Mouse (Mus musculus): Measurements from ENCODE around the gene Xrra1. TPM values are rescaled to one million over a fixed set of nuclear protein-coding genes. Genes with fewer than 3 reads are reported as not detected.

The Xrra1 gene
- polyA plus RNA-seq, 1 experiment from 2014 or later: 0.67 TPM

DNA sequence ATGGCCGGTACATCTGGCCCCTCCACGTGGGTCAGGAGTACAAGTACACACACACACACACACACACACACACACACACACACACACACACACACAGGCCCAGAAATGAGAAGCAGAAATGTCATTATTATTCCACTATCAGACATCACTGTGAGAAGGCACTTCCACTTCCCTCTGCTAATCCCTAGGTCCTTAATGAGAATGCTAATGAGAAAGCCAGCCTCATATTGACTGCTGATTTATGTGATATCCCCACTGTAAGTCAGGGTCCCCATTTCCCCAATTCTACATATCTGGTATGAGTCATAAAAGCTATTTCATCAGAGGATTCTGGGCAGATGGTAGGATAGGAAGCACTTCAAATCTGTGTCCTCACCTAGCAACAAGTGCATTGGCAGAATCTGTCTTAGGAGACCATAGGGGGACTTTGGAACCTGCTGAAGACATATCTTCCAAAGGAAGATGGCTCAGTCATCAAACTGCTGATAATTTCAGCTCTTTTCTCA lies 28.4 kb downstream of the Xrra1 start:
- H3K27me3 ChIP-seq (ENCODE audit: control insufficient read depth, insufficient read depth, low read length): no peaks in the 10 kb centered on the region
- H3K4me1 ChIP-seq (ENCODE audit: control insufficient read depth, insufficient read depth, low read length): no peaks in the 10 kb centered on the region
- no peak for ATAC-seq (ENCODE audit: low read depth)
- no peak overlapping the region for H3K27ac ChIP-seq (ENCODE audit: low read depth, low read length)
- no peak overlapping the region for H3K9ac ChIP-seq (replicated peaks; ENCODE audit: low read depth, low read length)
- WGBS: 80% methylated on average over 2 of the region's 2 CpGs
- H3K4me3 ChIP-seq (ENCODE audit: low read depth, low read length): no peak overlapping the region
- no peaks in the 10 kb centered on the region for H3K36me3 ChIP-seq (ENCODE audit: control insufficient read depth, insufficient read depth, low read length)
- H3K4me2 ChIP-seq (ENCODE audit: low read depth, low read length): no peak overlapping the region
- H3K9me3 ChIP-seq (ENCODE audit: control insufficient read depth, low read length): no peaks in the 10 kb centered on the region

DNA sequence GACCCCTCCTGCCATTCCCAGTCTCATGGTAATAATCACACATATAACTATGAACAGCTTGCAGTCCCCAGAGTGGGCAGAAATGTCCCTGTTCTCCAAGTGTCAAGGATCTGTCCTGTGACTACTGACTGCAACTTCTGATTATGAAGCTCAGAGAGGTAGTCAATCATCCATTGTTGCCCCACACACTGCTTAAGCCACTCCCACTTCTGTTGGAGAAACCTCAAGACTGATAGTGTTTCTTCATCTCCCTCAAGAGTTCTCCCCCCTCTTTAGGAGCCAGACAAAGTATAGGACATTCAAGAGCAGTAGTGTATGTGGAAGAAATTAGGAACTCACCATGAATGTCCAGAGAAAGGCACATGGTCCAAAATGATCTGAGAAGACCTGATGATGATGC lies 28.8 kb downstream of the Xrra1 start:
- H3K27ac ChIP-seq (ENCODE audit: low read depth, low read length): no peak overlapping the region
- no peak overlapping the region for H3K9ac ChIP-seq (replicated peaks; ENCODE audit: low read depth, low read length)
- ATAC-seq (ENCODE audit: low read depth): no peak
- H3K9me3 ChIP-seq (ENCODE audit: control insufficient read depth, low read length): no peaks in the 10 kb centered on the region
- H3K36me3 ChIP-seq (ENCODE audit: control insufficient read depth, insufficient read depth, low read length): no peaks in the 10 kb centered on the region
- H3K4me3 ChIP-seq (ENCODE audit: low read depth, low read length): no peak overlapping the region
- no peaks in the 10 kb centered on the region for H3K27me3 ChIP-seq (ENCODE audit: control insufficient read depth, insufficient read depth, low read length)
- no peaks in the 10 kb centered on the region for H3K4me1 ChIP-seq (ENCODE audit: control insufficient read depth, insufficient read depth, low read length)
- no peak overlapping the region for H3K4me2 ChIP-seq (ENCODE audit: low read depth, low read length)

DNA sequence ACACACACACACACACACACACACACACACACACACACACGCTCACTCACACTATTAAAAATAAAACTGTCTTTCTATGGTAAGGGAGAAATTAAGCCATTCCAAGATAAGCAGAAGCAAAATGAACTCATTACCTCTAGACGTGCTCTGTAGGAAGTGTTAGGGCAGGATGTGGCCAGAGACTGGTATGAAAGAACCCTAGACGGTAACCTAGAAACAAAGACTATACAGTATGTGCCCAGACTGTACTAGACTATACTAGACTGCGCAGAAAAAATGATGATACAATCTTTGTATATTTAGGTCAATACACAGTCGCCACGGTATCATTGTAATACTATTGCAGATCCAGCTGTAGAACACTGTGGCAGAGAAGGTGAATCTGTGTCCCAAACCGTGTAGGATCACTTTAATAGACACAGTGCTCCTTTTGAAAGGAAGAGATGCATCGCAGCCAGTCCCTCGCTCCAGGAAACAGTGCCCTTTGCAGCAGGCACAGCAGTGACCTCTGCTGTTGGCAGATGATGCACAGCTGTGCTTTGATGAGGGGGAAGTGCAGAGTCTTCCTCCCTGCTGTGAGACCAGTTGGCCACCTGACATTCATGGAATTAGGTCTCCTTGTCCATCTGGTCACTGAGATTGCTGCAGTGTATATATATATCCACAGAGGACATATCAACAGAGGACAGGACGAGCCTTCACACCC lies 30.4 kb downstream of the Xrra1 start:
- H3K9me3 ChIP-seq (ENCODE audit: control insufficient read depth, low read length): no peaks in the 10 kb centered on the region
- H3K27ac ChIP-seq (ENCODE audit: low read depth, low read length): no peak overlapping the region
- 47% methylated on average over 10 of the region's 10 CpGs for WGBS

DNA sequence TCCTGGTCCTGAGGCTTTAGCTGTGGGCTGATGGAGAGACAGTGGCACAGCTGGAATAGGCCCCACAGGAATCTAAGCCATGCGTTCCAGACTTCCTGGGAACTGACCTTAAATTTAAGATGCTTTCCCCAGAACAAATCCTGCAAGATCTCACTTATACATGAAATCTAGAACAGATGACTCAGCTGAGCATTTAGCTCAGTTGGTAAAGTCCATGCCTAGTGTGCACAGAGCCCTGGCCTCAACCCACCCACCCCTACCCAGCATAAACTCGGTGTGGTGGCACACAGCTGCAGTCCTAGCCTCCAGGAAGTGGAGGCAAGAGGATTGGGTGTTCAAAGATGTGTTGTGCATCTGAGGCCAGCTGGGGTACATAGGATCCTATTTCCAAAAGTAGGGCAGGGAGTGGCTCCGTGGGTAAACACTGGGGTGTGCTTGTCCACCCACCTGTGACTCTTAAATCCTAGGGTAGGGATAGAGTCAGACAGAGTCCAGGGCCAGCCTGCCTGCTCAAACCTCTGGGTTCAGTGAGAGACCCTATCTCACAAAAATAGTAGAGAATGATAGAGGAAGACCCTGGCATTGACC lies 31.3 kb downstream of the Xrra1 start:
- Histone ChIP-seq H3K9me3 (ENCODE audit: control insufficient read depth, low read length) (no peaks in the 10 kb centered on the region), H3K27ac (ENCODE audit: low read depth, low read length) (no peak overlapping the region), H3K4me3 (ENCODE audit: low read depth, low read length) (no peak overlapping the region), H3K4me1 (ENCODE audit: control insufficient read depth, insufficient read depth, low read length) (0 out of 2 replicates have a peak, but pooled peaks cover 3% of the 10 kb centered on the region), H3K4me2 (ENCODE audit: low read depth, low read length) (no peak overlapping the region), H3K27me3 (ENCODE audit: control insufficient read depth, insufficient read depth, low read length) (no peaks in the 10 kb centered on the region), H3K36me3 (ENCODE audit: control insufficient read depth, insufficient read depth, low read length) (no peaks in the 10 kb centered on the region), H3K9ac (replicated peaks; ENCODE audit: low read depth, low read length) (no peak overlapping the region)
- ATAC-seq (ENCODE audit: low read depth): no peak
- WGBS: 75% methylated on average over 3 of the region's 3 CpGs

More for the DNA sequence above, 30.4 kb downstream of the Xrra1 start:
- no peak overlapping the region for H3K4me2 ChIP-seq (ENCODE audit: low read depth, low read length)
- H3K9ac ChIP-seq (replicated peaks; ENCODE audit: low read depth, low read length): no peak overlapping the region
- H3K36me3 ChIP-seq (ENCODE audit: control insufficient read depth, insufficient read depth, low read length): no peaks in the 10 kb centered on the region
- no peak overlapping the region for H3K4me3 ChIP-seq (ENCODE audit: low read depth, low read length)
- no peak for ATAC-seq (ENCODE audit: low read depth)
- 0 out of 2 replicates have a peak, but pooled peaks cover 3% of the 10 kb centered on the region for H3K4me1 ChIP-seq (ENCODE audit: control insufficient read depth, insufficient read depth, low read length)
- H3K27me3 ChIP-seq (ENCODE audit: control insufficient read depth, insufficient read depth, low read length): no peaks in the 10 kb centered on the region

DNA sequence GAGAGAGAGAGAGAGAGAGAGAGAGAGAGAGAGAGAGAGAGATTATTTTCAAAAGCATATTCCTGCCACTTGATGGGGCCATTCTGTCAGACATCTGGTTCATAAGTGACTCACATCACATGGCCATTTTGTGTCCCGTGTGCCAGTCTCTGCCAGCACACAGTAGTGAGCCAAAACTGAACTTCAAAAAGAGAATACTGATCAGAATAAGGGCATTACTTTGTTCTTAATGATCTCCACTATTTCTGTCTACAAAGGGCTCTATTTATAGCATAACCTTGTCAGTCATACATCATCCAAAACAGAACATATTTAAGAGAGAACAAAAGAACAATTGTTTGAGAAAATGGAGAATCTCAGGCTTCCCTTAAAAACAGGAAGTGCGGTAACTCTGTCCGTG lies 32.6 kb downstream of the Xrra1 start:
- Histone ChIP-seq H3K36me3 (ENCODE audit: control insufficient read depth, insufficient read depth, low read length) (no peaks in the 10 kb centered on the region), H3K27me3 (ENCODE audit: control insufficient read depth, insufficient read depth, low read length) (no peaks in the 10 kb centered on the region), H3K9me3 (ENCODE audit: control insufficient read depth, low read length) (no peaks in the 10 kb centered on the region), H3K4me2 (ENCODE audit: low read depth, low read length) (no peak overlapping the region), H3K4me3 (ENCODE audit: low read depth, low read length) (no peak overlapping the region), H3K4me1 (ENCODE audit: control insufficient read depth, insufficient read depth, low read length) (0 out of 2 replicates have a peak, but pooled peaks cover 3% of the 10 kb centered on the region), H3K9ac (replicated peaks; ENCODE audit: low read depth, low read length) (no peak overlapping the region), H3K27ac (ENCODE audit: low read depth, low read length) (no peak overlapping the region)
- WGBS: 72% methylated on average over 3 of the region's 3 CpGs
- ATAC-seq (ENCODE audit: low read depth): no peak

DNA sequence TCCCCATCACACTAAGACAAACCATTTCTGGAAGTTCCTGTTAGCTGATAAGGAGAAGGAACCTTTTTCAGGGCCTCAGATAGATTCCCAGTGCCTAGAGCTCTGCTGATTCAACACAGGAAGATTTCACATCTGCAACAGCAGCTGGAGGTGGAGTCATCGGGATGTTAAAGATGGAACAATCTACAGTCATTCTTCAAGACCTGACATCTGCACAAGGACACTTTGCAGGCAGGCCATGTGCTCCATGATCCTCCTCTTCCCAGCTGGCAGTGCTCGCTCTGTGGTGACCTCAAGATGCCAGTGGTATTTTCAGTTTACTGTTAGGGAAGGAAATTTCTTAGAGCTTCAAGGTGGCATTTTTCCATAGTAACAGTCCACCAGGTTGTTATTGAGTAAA lies 33.4 kb downstream of the Xrra1 start:
- Histone ChIP-seq H3K4me1 (ENCODE audit: control insufficient read depth, insufficient read depth, low read length) (0 out of 2 replicates have a peak, but pooled peaks cover 3% of the 10 kb centered on the region), H3K9ac (replicated peaks; ENCODE audit: low read depth, low read length) (no peak overlapping the region)
- ATAC-seq (ENCODE audit: low read depth): no peak

DNA sequence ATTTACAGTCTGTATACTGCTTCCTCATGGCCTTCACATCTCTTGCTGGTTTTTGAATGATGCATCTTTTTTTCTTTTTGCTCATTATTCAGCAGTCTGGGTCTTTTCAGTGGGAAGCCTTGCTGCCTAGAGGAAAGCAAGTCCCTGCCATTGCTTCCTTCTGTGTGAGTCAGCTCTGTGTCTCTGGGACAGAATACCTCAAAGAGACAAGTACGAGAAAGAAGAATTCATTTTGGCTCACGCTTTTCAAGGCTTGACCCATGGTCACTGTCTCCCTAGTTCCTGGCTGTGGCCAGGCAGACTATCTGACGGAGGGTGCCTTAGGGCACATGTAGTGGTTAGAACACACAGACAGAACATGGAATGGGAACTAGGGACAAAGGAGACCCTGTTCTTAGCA lies 35.1 kb downstream of the Xrra1 start:
- no peaks in the 10 kb centered on the region for H3K36me3 ChIP-seq (ENCODE audit: control insufficient read depth, insufficient read depth, low read length)
- H3K4me2 ChIP-seq (ENCODE audit: low read depth, low read length): no peak overlapping the region
- H3K27ac ChIP-seq (ENCODE audit: low read depth, low read length): no peak overlapping the region
- ATAC-seq (ENCODE audit: low read depth): no peak; the same call in 1 of the 2 replicates
- H3K4me1 ChIP-seq (ENCODE audit: control insufficient read depth, insufficient read depth, low read length): 0 out of 2 replicates have a peak, but pooled peaks cover 3% of the 10 kb centered on the region
- WGBS: 81% methylated on average over 3 of the region's 3 CpGs
- H3K9ac ChIP-seq (replicated peaks; ENCODE audit: low read depth, low read length): no peak overlapping the region
- H3K4me3 ChIP-seq (ENCODE audit: low read depth, low read length): no peak overlapping the region
- H3K27me3 ChIP-seq (ENCODE audit: control insufficient read depth, insufficient read depth, low read length): no peaks in the 10 kb centered on the region
- H3K9me3 ChIP-seq (ENCODE audit: control insufficient read depth, low read length): no peaks in the 10 kb centered on the region

More for the DNA sequence above, 33.4 kb downstream of the Xrra1 start:
- Histone ChIP-seq H3K27ac (ENCODE audit: low read depth, low read length) (no peak overlapping the region), H3K27me3 (ENCODE audit: control insufficient read depth, insufficient read depth, low read length) (no peaks in the 10 kb centered on the region), H3K4me2 (ENCODE audit: low read depth, low read length) (no peak overlapping the region), H3K9me3 (ENCODE audit: control insufficient read depth, low read length) (no peaks in the 10 kb centered on the region), H3K36me3 (ENCODE audit: control insufficient read depth, insufficient read depth, low read length) (no peaks in the 10 kb centered on the region), H3K4me3 (ENCODE audit: low read depth, low read length) (no peak overlapping the region)
- WGBS: 89% methylated on average over 2 of the region's 2 CpGs

DNA sequence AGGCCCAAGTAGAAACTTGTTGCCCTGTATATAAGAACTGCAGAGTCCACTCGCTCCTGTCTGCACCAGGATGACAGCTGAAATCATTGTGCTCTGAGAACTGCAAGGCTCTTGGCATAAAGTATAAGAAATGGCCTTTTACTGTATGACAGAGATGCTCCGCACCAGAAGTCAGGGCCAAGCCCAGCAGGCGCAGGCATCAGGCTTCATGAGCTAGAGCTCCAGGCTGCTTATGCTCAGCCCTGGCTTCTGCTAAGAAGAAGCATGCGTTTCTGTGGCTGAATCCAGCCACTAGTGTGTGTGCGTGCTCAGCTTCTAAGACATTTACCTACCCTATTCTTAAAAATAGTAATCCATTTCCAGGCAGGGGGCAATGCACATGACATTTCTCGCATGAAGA lies 35.6 kb downstream of the Xrra1 start:
- Histone ChIP-seq H3K27me3 (ENCODE audit: control insufficient read depth, insufficient read depth, low read length) (no peaks in the 10 kb centered on the region), H3K36me3 (ENCODE audit: control insufficient read depth, insufficient read depth, low read length) (no peaks in the 10 kb centered on the region), H3K9me3 (ENCODE audit: control insufficient read depth, low read length) (no peaks in the 10 kb centered on the region), H3K4me1 (ENCODE audit: control insufficient read depth, insufficient read depth, low read length) (0 out of 2 replicates have a peak, but pooled peaks cover 3% of the 10 kb centered on the region), H3K4me3 (ENCODE audit: low read depth, low read length) (no peak overlapping the region), H3K9ac (replicated peaks; ENCODE audit: low read depth, low read length) (no peak overlapping the region), H3K27ac (ENCODE audit: low read depth, low read length) (peak overlapping the region; percentile 44; the same call in 1 of the 2 replicates), H3K4me2 (ENCODE audit: low read depth, low read length) (no peak overlapping the region)
- WGBS: 72% methylated on average over 6 of the region's 6 CpGs
- no peak for ATAC-seq (ENCODE audit: low read depth)

DNA sequence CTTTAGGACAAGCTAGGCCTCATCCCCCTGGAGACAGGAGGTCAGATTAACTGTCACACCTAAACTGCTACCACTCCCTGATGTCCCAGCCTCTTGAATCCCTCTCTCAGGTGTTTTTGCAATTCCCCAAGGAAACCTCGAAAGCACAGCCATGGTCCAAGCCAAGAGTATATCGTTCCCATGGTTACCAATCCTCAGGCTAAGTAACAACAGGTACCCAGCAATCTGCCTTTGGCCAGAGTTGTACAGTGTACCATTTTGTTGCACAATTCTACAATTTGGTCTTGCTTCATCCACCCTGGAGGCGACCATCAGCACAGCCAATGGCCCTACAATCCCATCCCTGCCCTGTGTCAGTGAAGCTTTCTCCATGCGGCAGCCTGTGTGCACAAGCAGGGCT lies 38.0 kb downstream of the Xrra1 start:
- no peaks in the 10 kb centered on the region for H3K36me3 ChIP-seq (ENCODE audit: control insufficient read depth, insufficient read depth, low read length)
- H3K4me3 ChIP-seq (ENCODE audit: low read depth, low read length): no peak overlapping the region
- H3K9me3 ChIP-seq (ENCODE audit: control insufficient read depth, low read length): no peaks in the 10 kb centered on the region
- H3K27me3 ChIP-seq (ENCODE audit: control insufficient read depth, insufficient read depth, low read length): no peaks in the 10 kb centered on the region
- no peak overlapping the region for H3K9ac ChIP-seq (replicated peaks; ENCODE audit: low read depth, low read length)
- 0 out of 2 replicates have a peak, but pooled peaks cover 3% of the 10 kb centered on the region for H3K4me1 ChIP-seq (ENCODE audit: control insufficient read depth, insufficient read depth, low read length)
- H3K4me2 ChIP-seq (ENCODE audit: low read depth, low read length): no peak overlapping the region
- H3K27ac ChIP-seq (ENCODE audit: low read depth, low read length): no peak overlapping the region
- ATAC-seq (ENCODE audit: low read depth): no peak
- WGBS: 91% methylated on average over 4 of the region's 4 CpGs

Measured in neural tube, embryonic 14.5 days (tissue).